Mouse (Mus musculus): Measurements from ENCODE around the gene Nfyc. TPM values are rescaled to one million over a fixed set of nuclear protein-coding genes. Genes with fewer than 3 reads are reported as not detected.

The Nfyc gene
- total and polyA plus RNA-seq, 3 experiments: 39.5 to 178 (median 64.8) TPM

DNA sequence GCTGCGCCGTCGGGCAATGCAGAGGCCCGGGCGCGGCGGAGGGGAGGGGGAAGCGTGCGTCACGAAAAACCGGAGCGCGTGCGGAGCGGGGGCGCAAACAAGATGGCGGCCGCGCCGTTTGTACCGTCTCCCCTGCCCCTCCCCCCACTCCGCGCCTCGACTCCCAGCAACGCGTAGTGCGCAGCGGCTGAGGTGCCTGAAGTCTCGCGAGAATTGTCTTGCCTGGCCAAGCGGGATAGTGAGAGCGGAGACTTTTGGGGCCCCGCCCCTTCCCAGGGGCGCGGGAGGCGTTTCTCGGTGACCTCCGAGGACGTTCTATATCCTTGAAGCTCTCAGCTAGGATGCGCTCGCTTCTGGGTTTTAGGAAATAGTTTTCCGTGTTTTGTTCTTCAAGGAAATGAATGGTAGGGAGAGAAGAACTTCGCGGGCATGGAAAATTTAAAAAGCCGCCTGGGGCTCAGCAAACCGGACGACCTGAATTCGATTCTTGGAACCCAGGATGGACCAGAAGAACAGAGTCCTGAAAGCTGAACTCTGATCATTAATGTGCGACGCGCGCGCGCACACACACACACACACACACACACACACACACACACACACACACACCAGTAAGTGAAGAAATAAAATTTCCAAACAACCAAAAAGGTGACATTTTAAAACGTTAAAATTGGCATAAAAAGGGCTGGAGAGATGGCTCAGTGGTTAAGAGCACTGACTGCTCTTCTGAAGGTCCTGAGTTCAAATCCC is 5.6 kb downstream of the Nfyc start:
- DNase-seq (ENCODE audit: low read depth, low spot score): peak; percentile 99
- H3K4me1 ChIP-seq (ENCODE audit: control insufficient read depth in 1 of 2, insufficient read depth in 2 of 2, low read length in 2 of 2): peaks cover 5 to 11% of the 10 kb centered on the region in 2 experiments; a peak in 3 of 4 replicates
- no peak; the same call in 1 of the 2 replicates for TF ChIP-seq KAT2A (conservative IDR thresholded peaks at IDR 0.05; ENCODE audit: low read depth, low read length)
- TF ChIP-seq MEF2A (IDR thresholded peaks at IDR 0.05; ENCODE audit: extremely low read depth, insufficient replicate concordance, low read depth, low read length, poor library complexity, severe bottlenecking): no peak
- TF ChIP-seq ZC3H11A (IDR thresholded peaks at IDR 0.05; ENCODE audit: low read depth, low read length): no peak
- no peak for TF ChIP-seq EP300 (IDR thresholded peaks at IDR 0.05; ENCODE audit: low read depth in 1 of 2, low read length in 2 of 2)
- 0 out of 2 replicates have a peak, but pooled peaks have one; percentile 54 for TF ChIP-seq CHD1 (IDR thresholded peaks at IDR 0.05; ENCODE audit: low read depth, low read length)
- no peak for TF ChIP-seq E2F4 (IDR thresholded peaks at IDR 0.05; ENCODE audit: borderline replicate concordance, low read depth, low read length)
- TF ChIP-seq SMC3 (IDR thresholded peaks at IDR 0.05; ENCODE audit: low read depth, low read length): no peak
- TF ChIP-seq USF1 (IDR thresholded peaks at IDR 0.05; ENCODE audit: low read depth, low read length): no peak
- TF ChIP-seq NELFE (IDR thresholded peaks at IDR 0.05; ENCODE audit: low read depth, low read length): peak; percentile 94
- peak; percentile 96 for TF ChIP-seq CHD2 (IDR thresholded peaks at IDR 0.05; ENCODE audit: low read length)
- no peak for TF ChIP-seq UBTF (IDR thresholded peaks at IDR 0.05; ENCODE audit: borderline replicate concordance, insufficient read depth, low read depth, low read length)
- TF ChIP-seq ZNF384 (IDR thresholded peaks at IDR 0.05; ENCODE audit: low read depth, low read length): no peak
- TF ChIP-seq ZKSCAN1 (IDR thresholded peaks at IDR 0.05; ENCODE audit: low read depth, low read length): no peak
- peak; percentile 66; the same call in 1 of the 2 replicates for TF ChIP-seq TBP (IDR thresholded peaks at IDR 0.05; ENCODE audit: low read depth, low read length)
- no peak for TF ChIP-seq GATA1 (IDR thresholded peaks at IDR 0.05; ENCODE audit: low read depth, low read length)
- no peak for TF ChIP-seq MAFK (IDR thresholded peaks at IDR 0.05; ENCODE audit: borderline replicate concordance, low read depth, low read length)
- no peak for TF ChIP-seq BHLHE40 (IDR thresholded peaks at IDR 0.05; ENCODE audit: borderline replicate concordance, low read depth, low read length)
- peak; percentile 38; the same call in 1 of the 2 replicates for TF ChIP-seq MAX (IDR thresholded peaks at IDR 0.05; ENCODE audit: low read length)
- TF ChIP-seq POLR2AphosphoS2 (IDR thresholded peaks at IDR 0.05; ENCODE audit: low read length): peak; percentile 93; the same call in 1 of the 2 replicates
- TF ChIP-seq TAL1 (IDR thresholded peaks at IDR 0.05; ENCODE audit: low read length): no peak
- no peak for TF ChIP-seq CTCF (IDR thresholded peaks at IDR 0.05 in 2 of 3, conservative IDR thresholded peaks at IDR 0.05 in 1 of 3; ENCODE audit: control insufficient read depth in 1 of 3, insufficient read depth in 1 of 3, low read depth in 2 of 3, low read length in 3 of 3, poor library complexity in 1 of 3, severe bottlenecking in 1 of 3)
- TF ChIP-seq ELF1 (IDR thresholded peaks at IDR 0.05; ENCODE audit: low read depth, low read length): no peak
- TF ChIP-seq RAD21 (IDR thresholded peaks at IDR 0.05; ENCODE audit: low read depth, low read length): no peak
- TF ChIP-seq HCFC1 (IDR thresholded peaks at IDR 0.05; ENCODE audit: low read depth, low read length): peak; percentile 82
- no peak for TF ChIP-seq JUND (IDR thresholded peaks at IDR 0.05; ENCODE audit: low read depth, low read length)
- peak; percentile 77; the same call in 1 of the 2 replicates for TF ChIP-seq ZMIZ1 (IDR thresholded peaks at IDR 0.05; ENCODE audit: low read depth, low read length)
- TF ChIP-seq TCF12 (IDR thresholded peaks at IDR 0.05; ENCODE audit: low read depth, low read length): no peak; the same call in 1 of the 2 replicates
- TF ChIP-seq NRF1 (IDR thresholded peaks at IDR 0.05; ENCODE audit: insufficient read depth, low read depth, low read length, poor library complexity, severe bottlenecking): peak; percentile 70
- peak in 1 of 2 experiments; percentile 96; a peak in 3 of 4 replicates for TF ChIP-seq POLR2A (IDR thresholded peaks at IDR 0.05; ENCODE audit: control insufficient read depth in 1 of 2, insufficient read depth in 1 of 2, low read depth in 1 of 2, low read length in 2 of 2, poor library complexity in 1 of 2)
- TF ChIP-seq MAZ (IDR thresholded peaks at IDR 0.05; ENCODE audit: low read depth, low read length): peak; percentile 96
- TF ChIP-seq ETS1 (IDR thresholded peaks at IDR 0.05; ENCODE audit: low read depth, low read length): peak; percentile 32; the same call in 1 of the 2 replicates
- TF ChIP-seq MXI1 (IDR thresholded peaks at IDR 0.05; ENCODE audit: low read depth, low read length): peak; percentile 27
- no peak for TF ChIP-seq MYC (IDR thresholded peaks at IDR 0.05; ENCODE audit: low read depth, low read length)
- peak; percentile 71 for TF ChIP-seq SIN3A (IDR thresholded peaks at IDR 0.05; ENCODE audit: low read length)
- TF ChIP-seq POLR2AphosphoS5 (IDR thresholded peaks at IDR 0.05; ENCODE audit: borderline replicate concordance, low read depth, low read length): no peak

More for the DNA sequence above, 5.6 kb downstream of the Nfyc start:
- Histone ChIP-seq H3K9me3 (replicated peaks; ENCODE audit: insufficient read depth, low read length) (no peaks in the 10 kb centered on the region), H3K4me3 (ENCODE audit: control insufficient read depth in 1 of 2, insufficient read depth in 1 of 2, low read depth in 2 of 2, low read length in 2 of 2) (peak overlapping the region; percentile 73 to 78), H3K27me3 (ENCODE audit: control insufficient read depth in 1 of 2, insufficient read depth in 2 of 2, low read length in 2 of 2) (no peaks in the 10 kb centered on the region), H3K9ac (ENCODE audit: control insufficient read depth, low read depth, low read length, poor library complexity, severe bottlenecking) (peak overlapping the region; percentile 99), H3K27ac (ENCODE audit: control insufficient read depth, low read depth, low read length) (peak overlapping the region; percentile 95), H3K36me3 (ENCODE audit: control insufficient read depth in 1 of 2, insufficient read depth in 2 of 2, low read length in 2 of 2) (peaks cover 0 to 32% of the 10 kb centered on the region in 2 experiments; a peak in 2 of 4 replicates), H3K79me2 (ENCODE audit: control insufficient read depth, insufficient read depth, low read length, poor library complexity) (peaks cover 37% of the 10 kb centered on the region)

All from MEL (cell line).